Mouse (Mus musculus) liver, postnatal 0 days (tissue): Measurements from ENCODE around the gene Tas1r2.

ENCODE experiments used
- CTCF ChIP-seq: sonication (generic); IDR thresholded peaks from 2 replicates; pipeline ENCODE4 v1.5.1; 2016; ENCODE audit warnings: antibody characterized with exemption, low read depth
- EP300 ChIP-seq: IDR thresholded peaks from 2 replicates; pipeline ENCODE4 v1.6.1; 2016; ENCODE audit warnings: antibody characterized with exemption, low read depth, mild to moderate bottlenecking

- no peak for TF ChIP-seq CTCF
- no peak for TF ChIP-seq EP300
Measured at GRCm38 (mm10) chr4:139632254-139632580, 21.1 kb upstream of the Tas1r2 start.
